Mouse (Mus musculus) lung, postnatal 4 days (tissue): ENCODE measurements at regions not wholly inside any gene's neighbourhood (a gene's known extent, or its start where the extent isn't known, plus 50 kb on each side); places are given as distances from the start of the nearest gene placed in this dataset.

ENCODE experiments used
- DNase-seq, 2 experiments: peaks; one replicate each; pipeline ENCODE4 v3.0.0; 2021

DNA sequence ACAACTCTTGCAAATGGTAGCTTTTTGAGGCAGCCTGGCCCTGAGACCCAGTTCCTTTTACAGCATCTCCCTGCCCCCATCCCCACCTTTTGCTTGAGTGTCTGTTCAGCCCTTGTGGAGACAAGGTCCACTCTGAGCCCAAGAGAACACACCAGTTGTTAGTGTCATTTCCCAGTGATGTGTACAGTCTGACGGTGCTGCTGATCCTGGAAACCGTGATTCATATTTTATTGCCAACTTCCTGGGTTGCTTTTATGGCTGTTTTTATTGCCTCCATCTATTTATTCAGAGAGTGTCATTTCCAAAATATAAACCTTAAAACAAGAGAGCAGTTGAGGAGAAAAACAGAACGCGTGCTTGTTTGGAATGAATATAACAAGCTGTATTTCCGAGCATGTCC lies 309.6 kb upstream of the Isl1 start:
- no peak for DNase-seq

DNA sequence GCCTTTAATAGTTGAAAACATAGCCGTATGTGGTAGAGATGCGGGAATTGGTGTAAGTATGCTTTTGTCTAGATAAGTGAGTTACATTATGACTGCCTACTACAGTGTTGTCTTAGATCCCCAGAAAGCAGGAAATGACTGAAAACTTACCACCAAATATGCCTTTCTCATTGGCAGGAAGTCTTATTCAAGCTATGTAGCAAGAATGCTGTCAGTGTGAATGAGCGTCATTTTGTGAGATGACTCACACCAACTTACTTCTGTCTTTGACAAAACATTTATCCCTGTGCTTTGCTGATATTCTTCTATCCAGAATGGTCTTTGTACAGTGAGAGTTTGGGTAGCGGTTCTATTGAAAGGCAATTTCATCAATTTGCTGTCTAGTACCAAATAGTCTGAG lies 286.9 kb upstream of the Isl1 start:
- DNase-seq: no peak

DNA sequence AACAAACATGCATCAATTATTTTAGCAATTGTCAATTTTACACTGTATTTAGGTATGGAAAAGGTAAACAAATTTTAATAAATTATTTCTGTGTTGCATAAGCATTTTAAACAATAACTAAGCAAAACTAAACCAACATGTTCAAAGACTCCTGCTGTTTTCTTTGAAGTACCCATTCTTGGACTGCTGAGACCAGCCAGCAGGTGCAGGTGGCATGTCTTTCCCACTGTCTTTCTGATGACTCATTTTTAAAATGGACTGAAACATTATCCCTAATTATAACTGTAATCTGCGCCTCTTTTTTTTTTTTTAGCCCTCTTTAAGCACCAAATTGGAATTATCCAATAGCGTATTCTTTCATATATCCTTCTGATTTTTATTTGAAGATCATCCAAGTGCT lies 286.0 kb upstream of the Isl1 start:
- DNase-seq: no peak

DNA sequence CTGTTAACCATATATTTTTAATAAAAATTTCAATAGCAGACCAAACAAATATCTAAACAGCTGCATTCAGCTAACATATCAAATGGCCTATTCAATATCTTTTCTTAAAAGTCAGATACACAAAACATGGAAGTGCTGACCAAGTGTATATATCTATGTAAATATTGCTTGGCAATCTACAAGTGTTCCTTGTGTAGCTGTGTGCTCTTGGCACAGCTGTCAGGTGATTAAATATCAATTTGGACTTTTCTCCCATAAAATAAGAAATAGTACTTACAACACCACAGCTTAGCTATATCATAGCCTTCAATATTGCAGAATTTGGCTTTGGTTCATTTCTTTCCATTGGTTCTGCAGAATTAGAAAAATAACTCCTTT lies 266.5 kb upstream of the Isl1 start:
- no peak for DNase-seq

DNA sequence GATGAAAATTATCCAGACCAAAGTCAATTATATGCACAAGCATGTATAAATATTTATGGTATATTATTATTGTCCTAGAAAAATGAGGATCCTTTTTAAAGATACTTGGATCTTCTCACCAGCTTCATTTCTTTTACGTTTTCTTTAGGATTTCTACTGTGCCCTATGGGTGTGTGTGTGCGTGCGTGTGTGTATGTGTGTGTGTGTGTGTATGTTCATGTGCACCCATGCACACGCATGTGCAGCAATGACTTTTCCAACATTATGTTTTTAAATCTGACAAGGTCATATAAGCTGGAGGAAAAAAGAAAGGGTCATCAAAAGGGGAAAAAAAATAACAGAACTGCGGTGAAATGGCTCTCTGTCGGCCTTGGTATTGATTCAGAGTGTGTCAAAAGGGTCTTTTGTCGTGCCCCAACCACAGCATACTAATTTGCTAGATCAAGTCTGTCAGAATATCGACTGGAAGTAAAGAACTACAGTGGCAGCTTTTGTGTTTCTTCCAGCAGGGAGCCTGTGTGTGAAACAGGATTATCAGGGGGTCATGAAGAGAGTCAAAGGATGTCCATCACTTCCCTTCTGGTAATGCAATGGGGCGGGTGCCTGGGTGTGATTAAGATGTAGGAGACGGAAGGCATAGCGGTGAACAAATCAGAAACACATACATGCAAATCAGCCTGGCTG lies 265.9 kb upstream of the Isl1 start:
- DNase-seq: no peak

DNA sequence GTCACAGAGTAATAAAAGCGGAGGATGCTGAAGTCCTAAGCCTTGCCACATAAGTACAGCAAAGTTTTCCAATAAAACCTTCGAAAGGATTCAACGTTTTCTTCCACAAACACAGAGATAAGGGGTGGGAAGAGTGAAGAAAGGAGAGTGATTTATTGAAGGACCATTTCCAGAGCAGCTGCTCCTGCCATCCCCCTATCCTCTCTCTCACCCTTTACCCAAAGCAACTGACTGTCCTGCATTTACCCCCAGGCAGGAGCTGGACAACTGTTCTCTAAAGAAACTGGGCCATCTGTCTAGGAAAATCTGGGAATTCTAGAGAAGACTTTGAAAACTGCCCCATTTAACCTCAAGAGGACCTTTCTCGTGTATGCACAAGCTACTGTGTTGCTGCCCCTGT lies 245.6 kb upstream of the Isl1 start:
- no peak for DNase-seq

DNA sequence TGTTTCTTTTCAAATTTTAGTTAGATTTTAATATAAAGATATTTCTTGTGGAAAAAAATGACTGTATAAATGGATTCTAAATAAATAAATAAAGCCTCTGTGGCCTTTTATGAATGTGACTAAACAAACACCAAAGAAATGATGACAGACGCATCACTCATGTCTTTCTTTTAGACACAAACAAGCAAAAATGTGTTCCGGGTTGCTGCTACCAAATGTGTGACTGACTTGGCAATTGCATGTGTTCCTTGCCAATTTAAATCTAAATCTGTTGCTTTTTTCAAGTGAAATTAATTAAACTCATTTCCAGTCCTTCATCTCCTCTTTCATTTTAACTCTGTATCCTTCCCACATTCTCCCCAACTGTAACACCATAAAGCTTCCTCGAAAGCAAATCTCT lies 225.7 kb upstream of the Isl1 start:
- no peak for DNase-seq

DNA sequence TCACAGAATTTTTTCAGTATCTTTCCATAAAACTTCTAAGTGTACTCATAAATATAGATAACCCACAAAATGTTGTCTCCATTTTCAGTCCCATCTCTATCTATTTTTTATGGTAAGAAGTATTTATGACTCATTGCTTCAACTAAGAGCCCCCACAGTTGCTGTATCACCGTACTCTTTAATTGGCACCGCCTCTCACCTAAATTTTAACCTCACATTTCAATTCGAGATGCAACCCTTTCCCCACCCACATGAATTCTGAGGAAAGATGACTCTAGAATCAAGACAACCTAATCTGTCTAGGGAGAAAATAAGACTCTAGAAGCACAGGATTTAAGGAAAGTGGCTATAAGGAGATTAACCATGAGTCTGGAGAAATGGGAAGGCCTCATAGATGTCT lies 223.7 kb upstream of the Isl1 start:
- no peak for DNase-seq

DNA sequence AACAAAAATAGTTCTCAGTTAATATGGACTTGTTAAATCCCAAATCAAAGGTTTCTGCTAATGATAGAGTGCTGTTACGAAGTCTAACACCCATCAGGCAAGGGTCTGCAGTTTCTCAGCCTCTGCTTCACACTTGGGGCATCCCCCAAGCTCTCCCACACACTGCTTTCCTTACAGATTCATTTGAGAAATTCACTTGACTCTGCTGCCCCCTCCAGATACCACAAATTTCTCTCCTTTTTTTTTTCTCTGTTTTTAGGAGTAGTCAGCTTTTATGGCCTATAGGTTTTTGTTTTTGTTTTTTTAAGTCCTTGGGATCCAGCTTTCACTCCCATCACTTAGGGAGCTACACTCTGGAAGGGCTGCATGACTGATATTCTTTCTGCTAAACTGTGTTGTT lies 218.8 kb upstream of the Isl1 start:
- no peak for DNase-seq

DNA sequence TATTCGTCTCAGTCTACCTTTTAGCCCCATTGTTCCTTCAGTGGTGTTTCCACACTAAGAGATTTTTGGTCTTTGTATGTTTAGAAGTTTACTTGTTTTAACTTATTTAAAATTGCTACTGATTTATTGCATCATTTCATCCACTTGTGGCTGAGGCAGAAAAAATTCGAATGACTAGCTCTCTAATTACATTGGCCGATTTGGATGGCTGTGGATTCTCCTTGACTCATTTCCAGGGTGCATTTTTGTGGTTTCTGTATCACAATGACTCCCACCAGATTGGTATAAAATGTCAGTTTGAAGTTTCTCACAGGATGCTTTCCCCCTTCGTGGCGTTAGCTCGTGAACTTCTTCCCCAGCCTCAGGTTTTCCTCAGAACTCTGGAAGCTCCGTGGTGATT lies 217.5 kb upstream of the Isl1 start:
- no peak for DNase-seq

DNA sequence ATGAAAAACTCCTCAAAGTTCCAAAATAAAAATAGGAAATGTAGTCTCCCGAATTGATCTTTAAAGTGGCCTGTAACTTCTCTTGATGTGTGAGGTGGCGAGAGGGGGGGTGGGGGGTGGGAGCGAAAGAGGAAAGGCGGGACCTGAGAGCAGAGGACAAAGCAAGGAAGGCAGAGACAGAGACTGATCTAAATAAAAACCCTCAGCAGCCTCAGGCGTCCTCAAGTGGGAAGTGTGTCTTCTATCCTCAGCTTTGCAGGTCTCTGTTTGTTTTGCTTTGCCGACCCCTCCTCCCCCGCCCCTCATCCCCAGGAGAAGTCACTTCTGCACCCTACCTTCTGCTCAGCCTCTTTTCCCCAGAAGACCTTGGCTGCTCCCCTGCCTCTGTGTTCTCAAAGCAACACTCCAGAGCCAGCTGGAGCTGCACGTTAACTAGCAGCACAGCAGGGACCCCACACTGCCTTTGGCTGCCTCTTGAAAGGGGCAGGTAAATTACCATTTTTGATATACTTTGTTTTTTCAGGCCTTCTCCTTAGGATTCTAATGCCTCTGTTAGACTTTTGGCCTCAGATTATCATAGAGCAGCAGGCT lies 214.3 kb upstream of the Isl1 start:
- no peak for DNase-seq

DNA sequence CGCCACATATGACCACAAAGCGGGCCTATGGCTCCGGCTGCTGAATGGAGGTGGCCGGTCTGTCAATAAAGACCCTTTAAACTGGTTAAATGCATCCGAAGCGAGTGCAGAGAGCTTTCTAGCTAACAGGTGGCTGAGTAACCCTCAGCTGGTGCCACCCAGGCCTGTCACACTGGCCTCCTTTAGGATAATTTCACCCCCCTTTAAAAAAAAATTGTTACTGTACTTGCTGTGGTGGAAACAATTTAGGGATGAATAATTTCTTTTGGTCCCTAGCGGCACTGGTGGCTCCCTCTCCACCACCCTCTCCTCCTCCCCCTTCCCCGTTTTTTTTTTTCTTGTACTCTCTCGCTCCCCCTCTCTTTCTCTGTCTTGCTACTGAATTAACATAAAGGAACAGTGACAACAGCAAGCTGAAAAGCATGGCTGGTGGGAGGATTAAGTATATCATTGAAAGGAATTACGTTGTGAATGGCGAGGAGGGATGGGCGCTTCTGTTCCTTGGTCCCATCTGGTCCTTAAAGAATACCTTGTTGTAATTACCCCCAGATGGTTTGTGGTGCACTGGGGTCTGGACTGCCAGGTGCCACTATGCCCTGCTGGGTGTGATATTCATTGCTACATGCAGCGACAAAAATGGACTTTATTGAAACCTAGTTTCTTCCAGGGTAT lies 205.3 kb upstream of the Isl1 start:
- DNase-seq: no peak

DNA sequence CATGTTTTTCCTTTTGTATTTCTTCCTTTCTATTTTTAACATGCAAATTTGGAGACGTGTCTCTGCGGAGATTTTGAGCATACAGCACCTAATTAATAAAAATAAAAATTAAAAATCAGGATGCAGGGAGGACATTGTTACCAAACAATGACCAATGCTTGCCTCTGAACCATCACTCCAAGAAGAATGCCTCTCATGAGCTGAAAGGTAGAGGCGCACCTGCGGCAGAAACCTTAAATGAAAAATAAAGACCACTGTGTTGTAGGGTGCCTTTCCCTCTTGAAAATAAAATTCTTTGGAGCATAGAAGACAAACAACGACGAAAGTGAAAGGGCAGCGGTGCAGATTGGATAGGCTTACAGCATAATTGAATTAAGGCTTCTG lies 204.8 kb upstream of the Isl1 start:
- DNase-seq: no peak

DNA sequence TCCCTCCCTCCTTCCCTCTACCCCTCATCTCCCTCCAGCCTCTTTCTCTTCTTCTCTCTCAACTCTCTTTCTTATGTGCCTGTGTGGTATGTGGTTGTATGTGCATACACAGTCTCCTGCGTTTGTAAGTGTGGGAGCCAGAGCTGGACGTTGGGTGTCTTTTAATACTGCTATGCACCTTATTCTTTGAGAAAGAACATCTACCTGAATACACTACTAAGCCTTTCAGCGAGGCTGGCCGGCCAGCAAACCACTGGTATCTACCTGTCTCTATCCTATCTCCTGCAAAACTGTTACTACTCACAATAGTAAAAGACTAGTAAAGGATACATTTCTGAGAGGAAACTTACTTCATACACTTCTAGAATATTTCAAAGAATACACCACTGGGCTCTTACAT lies 202.9 kb upstream of the Isl1 start:
- DNase-seq: no peak

DNA sequence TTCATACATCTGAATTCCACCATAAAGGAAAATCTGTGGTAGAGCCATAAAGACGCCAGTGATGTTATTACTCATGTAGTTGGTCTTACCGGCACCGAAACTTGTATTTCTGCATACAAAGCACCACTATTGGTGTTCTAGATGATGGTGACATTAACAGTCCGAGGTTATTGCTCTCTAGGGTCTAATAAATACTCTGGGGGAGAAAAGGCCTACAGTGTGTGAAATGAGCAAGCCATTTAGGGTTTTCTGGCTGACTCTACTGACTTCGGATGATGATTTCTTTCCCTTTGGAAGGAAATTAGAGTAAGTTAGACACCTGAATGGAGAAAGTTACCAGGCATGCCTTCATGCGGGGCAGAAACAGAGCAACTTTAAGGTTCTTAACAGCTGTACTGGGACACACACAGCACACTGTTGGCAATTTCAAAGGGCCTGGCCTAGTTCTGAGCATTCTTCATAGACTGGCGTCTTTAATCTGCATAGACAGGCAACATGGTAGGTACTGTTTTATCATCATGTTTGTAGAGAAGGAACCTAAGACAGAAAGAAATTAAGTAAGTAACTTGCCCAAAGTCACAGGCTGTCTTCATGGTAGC lies 198.8 kb upstream of the Isl1 start:
- DNase-seq: no peak

DNA sequence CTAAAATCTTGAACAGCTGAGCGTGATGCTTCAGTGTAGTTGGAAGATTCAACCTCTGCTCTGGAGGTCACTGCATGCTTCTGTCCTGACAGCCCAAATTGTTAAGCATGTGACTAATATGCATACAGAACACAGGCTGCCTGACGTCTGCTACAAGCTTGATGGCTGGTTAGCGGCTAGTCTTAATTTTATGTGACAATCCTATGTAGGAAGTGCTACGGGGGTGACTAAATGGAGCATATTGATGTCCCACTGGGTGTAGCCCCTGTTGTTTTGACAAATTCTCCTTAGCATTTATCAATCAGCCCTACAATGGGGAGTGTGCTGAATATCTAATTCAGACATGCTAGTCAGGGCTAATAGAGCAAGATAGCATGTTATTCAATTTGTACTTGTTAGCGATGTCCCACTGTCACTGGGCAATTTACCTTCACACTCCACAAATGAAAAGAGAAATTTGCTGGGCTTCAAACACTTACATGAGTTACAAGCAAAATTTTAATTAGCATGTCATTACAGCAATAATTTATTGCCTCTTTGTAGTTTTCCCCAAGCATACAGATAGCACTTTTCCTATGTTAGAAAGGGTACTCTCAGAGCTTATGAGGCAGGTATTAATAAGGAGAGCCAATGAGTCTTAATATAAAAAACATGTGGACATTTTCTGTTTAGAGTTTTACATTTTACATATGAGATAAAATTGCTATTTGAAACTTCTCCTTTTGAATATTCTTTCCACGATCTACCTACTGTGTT lies 188.3 kb upstream of the Isl1 start:
- DNase-seq: no peak

DNA sequence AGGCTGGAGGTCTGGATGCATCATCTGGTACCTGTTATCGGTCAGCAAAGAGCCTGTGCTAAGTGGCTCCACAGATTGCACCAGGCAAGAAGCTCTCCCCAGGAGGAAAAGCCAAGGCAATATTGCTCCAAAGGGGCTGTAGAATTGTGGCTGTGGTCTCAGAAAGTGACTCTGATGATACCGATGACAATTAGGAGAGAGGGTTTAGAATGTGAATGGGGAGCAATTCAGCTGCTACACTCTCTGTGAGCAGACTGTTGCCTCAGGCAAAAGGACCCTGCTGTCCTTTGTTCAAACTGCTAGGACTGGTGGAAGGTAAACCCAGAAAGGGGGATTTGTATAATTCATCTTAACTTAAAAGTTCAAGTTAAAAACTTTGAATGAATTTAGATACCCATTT lies 186.2 kb upstream of the Isl1 start:
- no peak for DNase-seq

DNA sequence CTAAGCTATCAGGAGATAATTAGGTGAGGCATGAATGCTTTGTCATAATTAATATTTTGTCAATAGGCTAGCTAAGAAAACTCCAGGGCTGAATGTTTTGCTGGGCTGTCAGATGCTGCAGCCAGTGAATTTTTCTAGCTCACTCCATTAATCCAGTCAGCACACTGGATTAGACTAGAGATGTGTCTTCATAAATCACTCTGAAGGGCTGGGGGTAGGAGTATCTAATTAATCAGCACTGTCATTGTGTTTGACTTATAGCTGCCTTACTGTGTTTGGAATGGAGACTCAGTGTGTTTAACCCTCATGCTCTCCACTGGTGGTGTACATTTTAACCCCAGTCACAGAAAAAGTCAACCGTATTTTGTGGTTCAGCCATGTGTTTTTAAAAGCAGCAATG lies 179.9 kb upstream of the Isl1 start:
- no peak for DNase-seq

DNA sequence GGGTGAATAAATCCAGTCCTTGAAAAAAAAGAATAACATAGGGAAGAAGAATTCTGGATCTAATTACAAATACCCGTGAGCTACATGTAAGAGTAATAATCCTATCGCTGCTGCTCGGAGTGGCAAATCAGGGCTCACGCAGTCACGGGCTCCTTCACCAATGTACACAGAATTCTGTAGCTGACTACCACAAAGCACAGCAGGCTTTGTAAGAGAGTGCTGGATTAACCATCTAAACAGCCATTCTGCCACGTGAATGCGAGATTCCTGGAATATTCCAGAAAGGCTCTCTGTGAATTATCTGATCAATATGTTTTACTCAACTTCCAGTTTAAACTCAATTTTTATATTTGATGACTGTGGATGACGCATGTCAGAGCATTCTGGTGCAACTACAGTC lies 165.1 kb upstream of the Isl1 start:
- DNase-seq: no peak

DNA sequence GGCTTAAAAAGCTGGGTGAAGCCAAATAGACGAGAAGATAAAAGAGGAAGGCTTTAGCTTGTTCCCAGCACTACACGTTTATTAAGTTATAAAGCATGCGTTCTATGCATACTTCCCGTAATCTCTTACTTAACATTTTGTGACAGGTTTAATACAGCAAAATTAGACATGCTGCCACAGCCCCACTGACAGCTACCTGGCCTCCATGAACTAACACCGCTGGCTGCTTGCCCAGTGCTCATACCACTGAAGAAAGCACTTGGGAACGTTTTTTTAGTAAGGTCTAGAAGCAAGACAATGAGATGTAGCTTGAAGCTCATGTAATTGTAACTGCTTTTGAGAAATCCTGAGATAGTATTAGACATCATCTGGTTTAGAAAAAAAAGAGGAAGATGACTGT lies 152.3 kb upstream of the Isl1 start:
- DNase-seq: no peak

DNA sequence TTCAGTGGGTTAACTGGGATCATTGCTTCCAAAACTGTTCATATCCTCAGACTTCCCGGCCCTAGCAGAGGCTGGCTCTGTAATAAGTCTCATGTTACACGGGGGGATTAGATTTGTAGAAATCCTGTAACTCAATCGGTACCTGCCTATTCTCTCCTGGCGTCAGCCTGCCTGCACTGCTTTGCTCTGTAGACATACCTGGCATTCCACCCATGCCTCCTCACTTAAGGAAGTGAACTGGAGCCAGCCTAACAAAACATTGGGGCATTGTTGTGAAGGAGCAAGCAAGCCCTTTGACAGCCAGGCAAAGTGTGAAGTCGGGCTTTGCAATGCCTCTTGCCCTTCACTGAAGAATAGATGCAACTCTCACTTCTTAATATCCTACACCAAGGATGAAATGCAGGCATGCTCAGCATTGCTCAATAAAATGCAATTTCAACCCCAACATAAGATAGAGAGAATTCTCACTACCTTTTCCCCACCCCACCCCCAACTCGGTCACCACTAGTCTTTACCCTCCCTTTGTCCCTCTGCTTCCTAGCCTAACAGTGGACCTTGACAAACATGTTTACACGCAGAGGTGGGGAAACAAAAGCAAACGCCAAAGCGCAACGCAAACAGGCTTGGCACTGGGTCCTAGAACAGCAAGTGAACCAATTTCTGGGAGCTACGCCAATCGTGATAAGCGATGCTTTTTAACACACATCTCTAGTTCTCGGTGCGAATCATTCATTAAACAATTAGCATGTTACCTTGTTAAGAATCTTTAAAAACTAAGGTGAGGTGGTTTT lies 133.9 kb upstream of the Isl1 start:
- DNase-seq: peak; percentile 12 to 52

DNA sequence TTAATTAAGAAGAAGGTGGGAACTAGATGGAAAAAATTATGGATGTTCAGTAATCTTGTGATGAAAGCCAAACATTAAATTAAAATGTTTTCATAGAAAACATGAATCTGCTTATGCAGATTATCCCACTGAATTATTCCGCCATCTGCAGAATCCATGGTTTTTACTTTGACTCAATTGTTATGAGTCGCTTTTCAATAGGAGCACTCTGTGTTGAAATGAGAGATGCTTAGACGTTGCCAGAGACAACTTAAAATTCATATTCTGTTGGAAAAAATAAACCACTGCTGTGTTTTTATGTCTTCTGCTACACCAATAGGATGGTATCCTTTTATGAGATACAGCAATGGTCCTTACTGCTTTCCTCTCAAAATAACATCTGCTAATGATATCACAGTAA lies 108.3 kb upstream of the Isl1 start:
- DNase-seq: no peak

DNA sequence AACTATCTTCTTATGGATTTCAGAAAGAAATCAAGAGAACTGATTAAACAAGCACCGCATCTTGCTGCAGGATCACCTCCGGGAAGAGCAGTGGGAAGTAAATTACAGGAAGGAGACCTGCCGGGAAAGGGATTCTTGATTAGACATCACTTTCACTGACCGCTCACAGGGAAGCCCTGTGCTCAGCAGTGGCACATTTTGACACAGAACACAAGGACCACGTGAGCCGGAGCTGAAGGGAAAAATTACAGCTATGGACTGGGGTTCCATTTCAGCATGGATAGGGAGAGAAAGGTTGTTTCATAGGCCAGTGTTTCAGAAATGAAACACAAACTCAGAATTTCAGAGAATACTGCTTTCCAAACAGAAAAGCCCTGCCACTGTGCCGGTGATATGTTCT lies 105.0 kb upstream of the Isl1 start:
- DNase-seq: no peak
